Mouse (Mus musculus): Measurements from ENCODE around the gene Elavl3. TPM values are rescaled to one million over a fixed set of nuclear protein-coding genes. Genes with fewer than 3 reads are reported as not detected.
A peak's percentile ranks its signal among the peaks of the same experiment; 100 is the strongest.

The Elavl3 gene
- polyA plus RNA-seq, 1 experiment from 2014 or later: 5.7 TPM

DNA sequence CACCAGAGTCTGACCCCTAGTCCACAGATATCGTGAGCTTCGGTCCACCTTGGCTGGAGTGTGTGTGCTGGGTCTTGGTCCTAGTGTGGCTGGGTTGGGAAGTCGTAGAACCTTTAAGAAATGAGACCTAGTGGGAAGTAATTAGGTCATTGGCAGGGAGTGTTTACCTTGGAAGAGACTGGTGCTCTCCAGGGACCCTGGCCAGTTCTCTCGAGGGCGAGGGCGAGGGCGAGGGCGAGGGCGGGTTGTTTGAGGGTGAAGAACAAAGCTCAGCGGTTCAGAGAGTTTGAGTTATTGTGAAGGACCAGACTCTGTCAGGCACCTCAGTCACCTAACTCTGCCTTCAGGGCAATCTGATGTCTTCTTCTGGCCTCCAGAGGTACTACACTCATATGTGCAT is 14.0 kb downstream of the Elavl3 start:
- H3K9ac ChIP-seq (replicated peaks; ENCODE audit: low read depth, low read length): no peak overlapping the region
- no peaks in the 10 kb centered on the region for H3K4me1 ChIP-seq (ENCODE audit: control insufficient read depth, insufficient read depth, low read length)
- no peaks in the 10 kb centered on the region for H3K9me3 ChIP-seq (ENCODE audit: control insufficient read depth, low read depth, low read length)
- WGBS: 78% methylated on average over 10 of the region's 10 CpGs
- no peaks in the 10 kb centered on the region for H3K27me3 ChIP-seq (ENCODE audit: control insufficient read depth, insufficient read depth, low read length)
- no peak overlapping the region for H3K27ac ChIP-seq (ENCODE audit: low read length)
- H3K4me2 ChIP-seq (replicated peaks; ENCODE audit: low read depth, low read length): no peak overlapping the region
- H3K4me3 ChIP-seq (ENCODE audit: low read depth, low read length): no peak overlapping the region
- ATAC-seq (ENCODE audit: insufficient number of reproducible peaks, insufficient read depth, low FRiP score, low read depth): no peak
- H3K36me3 ChIP-seq (ENCODE audit: control insufficient read depth, insufficient read depth, low read length): no peaks in the 10 kb centered on the region

DNA sequence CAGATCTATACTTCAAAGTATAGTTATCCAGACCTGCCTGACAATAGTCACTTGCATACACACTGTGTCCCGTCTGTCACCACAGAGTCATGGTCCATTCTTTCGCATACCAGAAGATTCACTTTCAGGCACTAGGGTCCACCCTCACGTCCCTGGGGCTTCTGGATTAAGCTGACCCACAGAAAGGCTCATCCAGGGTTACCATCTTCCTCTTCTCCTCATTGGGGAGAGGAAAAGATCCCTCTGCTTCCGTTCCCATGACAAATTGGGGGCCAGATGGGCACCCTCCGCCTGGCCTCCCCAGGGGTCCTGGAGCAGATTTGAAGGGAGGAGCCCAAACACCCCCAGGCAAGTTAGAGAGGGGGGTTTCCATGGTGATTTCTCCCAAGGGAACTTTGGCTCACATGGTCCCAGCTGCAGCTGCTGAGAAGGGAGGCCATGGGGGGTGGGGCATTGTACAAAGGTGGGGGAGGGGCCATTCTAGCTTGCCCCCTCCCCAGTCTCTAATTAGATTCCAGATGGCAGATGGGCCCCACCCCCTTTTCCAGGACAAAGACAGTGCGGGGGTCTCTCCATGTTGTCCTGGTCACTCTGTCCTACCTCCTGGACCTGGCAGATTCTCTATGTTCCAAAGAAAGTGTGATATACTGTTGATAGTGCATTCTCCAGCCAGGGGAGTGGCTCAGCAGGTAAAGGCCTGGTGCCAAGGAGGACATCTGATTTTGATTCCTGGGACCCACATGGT is 16.4 kb downstream of the Elavl3 start:
- H3K9me3 ChIP-seq (ENCODE audit: control insufficient read depth, low read depth, low read length): no peaks in the 10 kb centered on the region
- H3K36me3 ChIP-seq (ENCODE audit: control insufficient read depth, insufficient read depth, low read length): no peaks in the 10 kb centered on the region
- H3K9ac ChIP-seq (replicated peaks; ENCODE audit: low read depth, low read length): no peak overlapping the region
- H3K4me1 ChIP-seq (ENCODE audit: control insufficient read depth, insufficient read depth, low read length): no peaks in the 10 kb centered on the region
- no peak overlapping the region for H3K27ac ChIP-seq (ENCODE audit: low read length)
- H3K4me3 ChIP-seq (ENCODE audit: low read depth, low read length): no peak overlapping the region
- no peak for ATAC-seq (ENCODE audit: insufficient number of reproducible peaks, insufficient read depth, low FRiP score, low read depth)
- H3K4me2 ChIP-seq (replicated peaks; ENCODE audit: low read depth, low read length): no peak overlapping the region
- no peaks in the 10 kb centered on the region for H3K27me3 ChIP-seq (ENCODE audit: control insufficient read depth, insufficient read depth, low read length)
- 52% methylated on average over 6 of the region's 6 CpGs for WGBS

DNA sequence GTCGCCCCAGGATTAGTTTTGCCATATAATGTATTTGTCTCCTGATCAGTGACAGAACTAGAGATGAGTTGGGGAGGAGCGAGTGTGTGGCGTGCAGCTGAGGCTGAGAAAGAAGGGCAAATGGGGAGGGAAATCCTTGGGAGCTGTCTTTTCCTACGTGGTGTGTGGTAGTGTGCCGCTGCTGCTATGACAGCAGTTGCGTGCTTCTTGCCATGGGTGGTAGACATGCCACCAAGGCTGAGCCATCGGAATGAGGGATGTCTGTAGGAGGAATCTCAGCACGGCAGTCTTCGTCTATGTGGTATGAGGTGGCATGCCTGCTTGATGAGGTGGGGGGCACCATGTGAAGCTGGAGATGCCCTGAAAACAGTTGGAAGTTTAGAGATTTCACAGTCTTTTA is 21.4 kb downstream of the Elavl3 start:
- no peak for ATAC-seq (ENCODE audit: insufficient number of reproducible peaks, insufficient read depth, low FRiP score, low read depth)
- no peak overlapping the region for H3K27ac ChIP-seq (ENCODE audit: low read length)
- no peak overlapping the region for H3K4me2 ChIP-seq (replicated peaks; ENCODE audit: low read depth, low read length)
- H3K27me3 ChIP-seq (ENCODE audit: control insufficient read depth, insufficient read depth, low read length): no peaks in the 10 kb centered on the region
- no peaks in the 10 kb centered on the region for H3K36me3 ChIP-seq (ENCODE audit: control insufficient read depth, insufficient read depth, low read length)
- H3K4me3 ChIP-seq (ENCODE audit: low read depth, low read length): no peak overlapping the region
- H3K4me1 ChIP-seq (ENCODE audit: control insufficient read depth, insufficient read depth, low read length): peaks cover 6% of the 10 kb centered on the region; the same call in 1 of the 2 replicates
- H3K9me3 ChIP-seq (ENCODE audit: control insufficient read depth, low read depth, low read length): no peaks in the 10 kb centered on the region
- WGBS: 91% methylated on average over 9 of the region's 9 CpGs
- no peak overlapping the region for H3K9ac ChIP-seq (replicated peaks; ENCODE audit: low read depth, low read length)

DNA sequence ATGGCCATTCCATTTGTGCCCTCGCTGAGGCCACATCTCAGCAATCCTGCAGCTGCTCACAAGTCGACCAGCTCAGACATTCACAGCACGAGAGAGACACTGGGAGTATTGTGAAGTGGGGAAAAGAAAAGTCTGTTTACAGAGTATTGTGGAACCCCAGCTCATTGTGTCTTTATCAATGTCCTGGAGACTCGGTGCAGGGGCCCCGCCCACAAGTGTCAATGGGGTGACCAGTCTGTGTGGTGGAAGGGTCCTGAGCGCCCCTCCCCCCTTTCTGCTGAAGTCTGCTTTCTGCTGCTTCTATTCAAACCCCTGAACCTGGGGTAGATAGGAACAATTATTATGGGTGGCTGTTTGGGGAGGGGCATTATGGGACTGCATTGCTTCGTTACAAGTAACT is 23.4 kb downstream of the Elavl3 start:
- ATAC-seq (ENCODE audit: insufficient number of reproducible peaks, insufficient read depth, low FRiP score, low read depth): no peak; the same call in 1 of the 2 replicates
- Histone ChIP-seq H3K9me3 (ENCODE audit: control insufficient read depth, low read depth, low read length) (no peaks in the 10 kb centered on the region), H3K4me1 (ENCODE audit: control insufficient read depth, insufficient read depth, low read length) (peaks cover 6% of the 10 kb centered on the region; the same call in 1 of the 2 replicates), H3K27me3 (ENCODE audit: control insufficient read depth, insufficient read depth, low read length) (no peaks in the 10 kb centered on the region), H3K27ac (ENCODE audit: low read length) (no peak overlapping the region), H3K4me3 (ENCODE audit: low read depth, low read length) (no peak overlapping the region), H3K36me3 (ENCODE audit: control insufficient read depth, insufficient read depth, low read length) (no peaks in the 10 kb centered on the region), H3K9ac (replicated peaks; ENCODE audit: low read depth, low read length) (no peak overlapping the region), H3K4me2 (replicated peaks; ENCODE audit: low read depth, low read length) (no peak overlapping the region)
- 37% methylated on average over 7 of the region's 7 CpGs for WGBS

DNA sequence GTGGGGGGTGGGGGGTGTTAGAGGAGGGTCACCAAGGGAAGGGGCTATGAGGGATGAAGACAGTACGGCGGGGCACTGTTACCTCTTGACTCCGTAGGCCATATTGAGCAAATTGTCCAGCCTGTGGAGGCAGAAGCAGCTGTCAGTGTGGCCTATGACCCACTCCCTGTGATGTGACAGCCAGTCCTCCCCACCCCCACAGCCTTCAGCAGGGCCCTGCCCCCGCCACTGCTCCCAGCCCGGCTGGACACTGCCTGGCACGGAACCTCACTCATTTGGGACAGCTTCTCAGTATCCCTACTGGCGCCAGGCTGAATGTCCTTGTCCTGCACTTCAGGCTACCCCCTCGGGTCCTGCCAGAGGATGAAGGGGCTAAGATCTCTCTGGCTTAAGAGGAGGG is 27.2 kb downstream of the Elavl3 start:
- no peak overlapping the region for H3K9ac ChIP-seq (replicated peaks; ENCODE audit: low read depth, low read length)
- H3K27ac ChIP-seq (ENCODE audit: low read length): no peak overlapping the region
- no peaks in the 10 kb centered on the region for H3K27me3 ChIP-seq (ENCODE audit: control insufficient read depth, insufficient read depth, low read length)
- H3K4me2 ChIP-seq (replicated peaks; ENCODE audit: low read depth, low read length): no peak overlapping the region
- 0 out of 2 replicates have a peak, but pooled peaks have one; percentile 18 for ATAC-seq (ENCODE audit: insufficient number of reproducible peaks, insufficient read depth, low FRiP score, low read depth)
- H3K4me1 ChIP-seq (ENCODE audit: control insufficient read depth, insufficient read depth, low read length): peaks cover 6% of the 10 kb centered on the region; the same call in 1 of the 2 replicates
- H3K9me3 ChIP-seq (ENCODE audit: control insufficient read depth, low read depth, low read length): no peaks in the 10 kb centered on the region
- H3K4me3 ChIP-seq (ENCODE audit: low read depth, low read length): no peak overlapping the region
- H3K36me3 ChIP-seq (ENCODE audit: control insufficient read depth, insufficient read depth, low read length): no peaks in the 10 kb centered on the region
- 52% methylated on average over 8 of the region's 8 CpGs for WGBS

DNA sequence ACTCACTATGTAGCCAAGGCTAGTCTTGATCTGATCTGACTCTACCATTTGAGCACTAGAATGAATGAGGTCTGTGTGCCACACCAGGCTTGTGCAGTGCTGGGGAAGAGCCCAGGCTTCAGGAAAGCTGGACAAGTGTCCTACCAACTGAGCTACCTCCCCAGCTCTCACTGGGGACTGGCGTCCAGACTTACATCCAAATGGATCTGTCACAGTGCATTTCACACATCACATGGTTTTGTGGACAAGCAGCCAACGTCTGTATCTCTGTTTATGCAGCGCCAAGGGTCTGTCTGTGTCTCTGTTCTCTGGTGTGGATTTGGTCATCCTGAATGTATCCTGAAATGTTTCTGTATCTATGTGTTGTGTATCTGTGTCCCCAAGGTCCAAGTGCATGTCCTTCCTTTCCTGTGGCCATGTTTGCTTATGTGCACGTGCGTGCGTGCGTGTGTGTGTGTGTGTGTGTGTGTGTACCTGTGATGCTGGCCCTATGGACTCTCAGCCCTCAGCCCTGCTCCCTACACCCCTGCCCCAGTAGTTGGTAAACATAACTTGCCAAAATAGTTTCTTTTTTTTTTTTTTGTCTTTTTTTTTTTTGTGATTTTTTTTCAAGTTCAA is 34.5 kb downstream of the Elavl3 start:
- no peak overlapping the region for H3K27ac ChIP-seq (ENCODE audit: low read length)
- ATAC-seq (ENCODE audit: insufficient number of reproducible peaks, insufficient read depth, low FRiP score, low read depth): no peak
- H3K9me3 ChIP-seq (ENCODE audit: control insufficient read depth, low read depth, low read length): no peaks in the 10 kb centered on the region
- H3K27me3 ChIP-seq (ENCODE audit: control insufficient read depth, insufficient read depth, low read length): no peaks in the 10 kb centered on the region
- no peak overlapping the region for H3K9ac ChIP-seq (replicated peaks; ENCODE audit: low read depth, low read length)
- no peak overlapping the region for H3K4me3 ChIP-seq (ENCODE audit: low read depth, low read length)
- WGBS: 79% methylated on average over 7 of the region's 7 CpGs
- no peaks in the 10 kb centered on the region for H3K4me1 ChIP-seq (ENCODE audit: control insufficient read depth, insufficient read depth, low read length)
- H3K4me2 ChIP-seq (replicated peaks; ENCODE audit: low read depth, low read length): no peak overlapping the region
- H3K36me3 ChIP-seq (ENCODE audit: control insufficient read depth, insufficient read depth, low read length): peaks cover 18% of the 10 kb centered on the region

DNA sequence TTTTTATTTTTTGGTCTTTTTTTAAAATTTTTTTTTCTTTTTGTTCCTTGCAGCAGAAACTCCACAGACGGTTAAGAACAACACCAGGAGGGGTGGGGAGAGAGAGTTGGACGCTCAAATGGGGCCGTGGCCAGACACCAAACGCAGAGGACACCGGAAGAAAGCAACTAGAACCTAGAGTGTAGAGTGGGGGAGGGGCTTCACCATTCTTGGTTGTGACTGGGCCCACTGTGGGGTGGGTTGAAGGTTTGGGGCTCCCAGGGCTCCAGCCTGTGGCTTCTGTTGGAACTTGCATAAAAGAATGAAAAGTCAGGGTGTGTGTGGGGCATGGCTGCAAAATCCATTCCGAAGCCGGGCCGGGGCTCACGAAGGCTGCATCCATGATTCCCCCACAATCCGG is 35.6 kb downstream of the Elavl3 start:
- no peak for ATAC-seq (ENCODE audit: insufficient number of reproducible peaks, insufficient read depth, low FRiP score, low read depth)
- Histone ChIP-seq H3K4me3 (ENCODE audit: low read depth, low read length) (no peak overlapping the region), H3K27me3 (ENCODE audit: control insufficient read depth, insufficient read depth, low read length) (no peaks in the 10 kb centered on the region), H3K36me3 (ENCODE audit: control insufficient read depth, insufficient read depth, low read length) (peaks cover 27% of the 10 kb centered on the region), H3K4me1 (ENCODE audit: control insufficient read depth, insufficient read depth, low read length) (no peaks in the 10 kb centered on the region), H3K27ac (ENCODE audit: low read length) (no peak overlapping the region), H3K9ac (replicated peaks; ENCODE audit: low read depth, low read length) (no peak overlapping the region), H3K4me2 (replicated peaks; ENCODE audit: low read depth, low read length) (no peak overlapping the region), H3K9me3 (ENCODE audit: control insufficient read depth, low read depth, low read length) (no peaks in the 10 kb centered on the region)
- WGBS: 61% methylated on average over 10 of the region's 10 CpGs

DNA sequence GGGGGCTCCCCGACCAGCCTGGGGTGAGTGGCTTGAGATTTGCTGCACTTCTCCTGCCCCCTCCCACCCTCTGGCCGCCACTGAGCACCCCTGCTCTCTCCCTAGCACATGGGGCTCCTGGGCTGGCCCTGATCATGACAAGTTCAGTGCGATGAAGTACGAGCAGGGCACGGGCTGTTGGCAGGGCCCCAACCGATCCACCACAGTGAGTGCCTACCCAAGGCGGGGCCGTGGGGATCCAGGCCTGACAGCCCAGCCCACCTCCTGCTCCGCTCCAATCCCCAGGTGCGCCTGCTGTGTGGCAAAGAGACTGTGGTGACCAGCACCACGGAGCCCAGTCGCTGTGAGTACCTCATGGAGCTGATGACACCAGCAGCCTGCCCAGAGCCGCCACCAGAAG is 39.1 kb downstream of the Elavl3 start:
- peak; percentile 8; the same call in 1 of the 2 replicates for ATAC-seq (ENCODE audit: insufficient number of reproducible peaks, insufficient read depth, low FRiP score, low read depth)
- 90% methylated on average over 13 of the region's 13 CpGs for WGBS
- H3K36me3 ChIP-seq (ENCODE audit: control insufficient read depth, insufficient read depth, low read length): peaks cover 51% of the 10 kb centered on the region
- H3K27me3 ChIP-seq (ENCODE audit: control insufficient read depth, insufficient read depth, low read length): no peaks in the 10 kb centered on the region
- no peaks in the 10 kb centered on the region for H3K4me1 ChIP-seq (ENCODE audit: control insufficient read depth, insufficient read depth, low read length)
- no peak overlapping the region for H3K4me2 ChIP-seq (replicated peaks; ENCODE audit: low read depth, low read length)
- H3K27ac ChIP-seq (ENCODE audit: low read length): no peak overlapping the region
- H3K9me3 ChIP-seq (ENCODE audit: control insufficient read depth, low read depth, low read length): no peaks in the 10 kb centered on the region
- no peak overlapping the region for H3K9ac ChIP-seq (replicated peaks; ENCODE audit: low read depth, low read length)
- no peak overlapping the region for H3K4me3 ChIP-seq (ENCODE audit: low read depth, low read length)
